Mouse (Mus musculus) embryonic facial prominence, embryonic 13.5 days (tissue): ENCODE data around the gene B3galt2. TPM values are rescaled to one million over a fixed set of nuclear protein-coding genes. Genes with fewer than 3 reads are reported as not detected.

Source experiments
- polyA plus RNA-seq: library from polyadenylated mRNA; unstranded; fragments of >200 nt; fragmentation: Nextera tagmentation; extraction: Ambion mirVana; gene quantifications from 2 replicates; pipeline ENCODE4 v1.2.1, GENCODE M21; 2015

Gene B3galt2
- polyA plus RNA-seq, 1 experiment from 2014 or later: 0.55 TPM

Other genes with a start within 250 kb of the B3galt2 start
- 28.0 and 29.0 TPM in 2 replicates for gene Cdc73, start 62.2 kb downstream of the B3galt2 start, polyA plus RNA-seq
- gene Glrx2, start 75.7 kb downstream of the B3galt2 start, polyA plus RNA-seq: 111 and 122 TPM in 2 replicates
- gene Trove2, start 136.4 kb downstream of the B3galt2 start, polyA plus RNA-seq: 25.9 and 30.3 TPM in 2 replicates
- 90.9 and 94.8 TPM in 2 replicates for gene Uchl5, start 136.6 kb downstream of the B3galt2 start, polyA plus RNA-seq